ENCODE assay signal across 27 mouse cellular contexts in the genomic region with DNA sequence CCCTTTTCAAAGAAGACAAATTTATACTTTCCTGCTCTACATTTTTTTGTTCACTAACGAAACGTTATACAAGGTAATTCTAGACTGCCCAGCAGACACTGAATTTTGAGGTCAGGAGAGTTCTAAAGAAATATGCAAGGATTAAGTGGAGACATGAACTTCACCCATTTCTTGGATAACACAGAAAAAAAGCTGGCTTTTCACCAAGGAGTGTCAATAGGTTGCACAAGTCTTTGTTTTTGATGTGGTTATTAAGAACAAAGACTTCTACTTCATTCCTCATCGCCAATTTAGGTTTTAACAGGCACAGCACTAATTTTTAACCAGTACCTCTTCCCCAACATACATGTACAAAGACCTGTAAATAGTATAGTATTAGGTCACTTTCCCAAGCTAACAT. TPM values are rescaled to one million over a fixed set of nuclear protein-coding genes. Genes with fewer than 3 reads are reported as not detected.
DNase-seq lines count a peak whose midpoint lies in the region; ATAC-seq and TF ChIP-seq lines count a peak whose summit lies in the region.
"Had no signal": no experiment of that assay in that cellular context is flagged by ENCODE, and none has a peak within 500 bp of the region (broad histone marks: within the 10 kb centered on the region; RNA-seq: fewer than 3 reads in every experiment).

No protein-coding gene starts in this region.

- H3K4me1 ChIP-seq in hindbrain, embryonic 14.5 days (replicated peaks; ENCODE audit: control insufficient read depth, insufficient read depth, low read length), result peaks cover 24% of the 10 kb centered on the region
- peaks cover 16% of the 10 kb centered on the region for H3K4me1 ChIP-seq in hindbrain, embryonic 16.5 days (ENCODE audit: control insufficient read depth, insufficient read depth, low read depth, low read length)
- H3K4me1 ChIP-seq in lung, embryonic 14.5 days (ENCODE audit: insufficient read depth), result peaks cover 18% of the 10 kb centered on the region
- H3K4me1 ChIP-seq in lung, adult 2 months (ENCODE audit: control insufficient read depth, insufficient read depth, low read length), result peaks cover 17% of the 10 kb centered on the region
- H3K4me1 ChIP-seq in CH12.LX (ENCODE audit: control insufficient read depth in 1 of 2, insufficient read depth in 2 of 2), result peaks cover 2 to 32% of the 10 kb centered on the region in 2 experiments; a peak in 2 of 4 replicates
- H3K4me1 ChIP-seq in embryonic facial prominence, embryonic 10.5 days, result peaks cover 27% of the 10 kb centered on the region
- peaks cover 22% of the 10 kb centered on the region for H3K4me1 ChIP-seq in hindbrain, embryonic 12.5 days

- H3K9ac ChIP-seq in hindbrain, embryonic 14.5 days, result 0 out of 2 replicates have a peak overlapping the region, but pooled peaks have one; percentile 16
- no peak overlapping the region for H3K9ac ChIP-seq in hindbrain, embryonic 16.5 days (ENCODE audit: low read depth, low read length)
- peak overlapping the region; percentile 21; the same call in 1 of the 2 replicates for H3K9ac ChIP-seq in lung, embryonic 14.5 days
- H3K9ac ChIP-seq in CH12.LX (ENCODE audit: insufficient read depth, low read depth), result peak overlapping the region; percentile 48; the same call in 1 of the 2 replicates
- H3K9ac ChIP-seq in hindbrain, embryonic 12.5 days, result no peak overlapping the region
- H3K9ac ChIP-seq: embryonic facial prominence, embryonic 15.5 days; forebrain, embryonic 12.5 days; limb, embryonic 13.5 days; liver, embryonic 14.5 days; neural tube, embryonic 13.5 days had no signal

- peaks cover 76% of the 10 kb centered on the region for H3K79me2 ChIP-seq in CH12.LX (replicated peaks; ENCODE audit: control insufficient read depth, extremely low read depth, insufficient read depth, poor library complexity, severe bottlenecking)

- intact Hi-C loops in gastrocnemius, postnatal 14 days (cut with DNase I; ENCODE audit: low total_unique reads), result no loop called here

- no peak for ATAC-seq in hindbrain, embryonic 14.5 days (ENCODE audit: low FRiP score)
- ATAC-seq in hindbrain, embryonic 16.5 days, result no peak
- no peak for ATAC-seq in lung, embryonic 14.5 days (ENCODE audit: insufficient read depth)
- ATAC-seq in hindbrain, embryonic 12.5 days (ENCODE audit: low FRiP score), result no peak
- ATAC-seq: CD4-positive, CD25-positive, alpha-beta regulatory T cell, adult 4 months; intestine, embryonic 16.5 days had no signal

- in situ Hi-C loops in CH12.LX (cut with MboI; ENCODE audit: low pct_ligation_motif_present, low pct_unique_long_range_greater_than_20kb, low sequenced_read_pairs), result no loop called here

- TF ChIP-seq CTCF in lung, embryonic 14.5 days (IDR thresholded peaks at IDR 0.05; ENCODE audit: low read depth), result no peak
- no peak for TF ChIP-seq CTCF in lung, adult 2 months (IDR thresholded peaks at IDR 0.05; ENCODE audit: insufficient read depth, low read length)
- TF ChIP-seq CTCF in CH12.LX (conservative IDR thresholded peaks at IDR 0.05 in 1 of 2, IDR thresholded peaks at IDR 0.05 in 1 of 2; ENCODE audit: low read depth in 2 of 2, low read length in 2 of 2), result no peak

- TF ChIP-seq EP300 in CH12.LX (IDR thresholded peaks at IDR 0.05; ENCODE audit: low read length), result no peak

- no peak for TF ChIP-seq RAD21 in CH12.LX (IDR thresholded peaks at IDR 0.05; ENCODE audit: low read depth, low read length)

- H3K36me3 ChIP-seq in hindbrain, embryonic 14.5 days (replicated peaks; ENCODE audit: control insufficient read depth, insufficient read depth), result peaks cover 34% of the 10 kb centered on the region
- peaks cover under 1% of the 10 kb centered on the region for H3K36me3 ChIP-seq in hindbrain, embryonic 16.5 days (ENCODE audit: control insufficient read depth, insufficient read depth, low read length)
- H3K36me3 ChIP-seq in lung, embryonic 14.5 days (ENCODE audit: insufficient read depth), result peaks cover 37% of the 10 kb centered on the region
- peaks cover 12 to 38% of the 10 kb centered on the region in 2 experiments for H3K36me3 ChIP-seq in CH12.LX (replicated peaks in 1 of 2; ENCODE audit: control insufficient read depth in 1 of 2, insufficient read depth in 1 of 2, low read length in 1 of 2)
- H3K36me3 ChIP-seq in embryonic facial prominence, embryonic 10.5 days (replicated peaks), result peaks cover 45% of the 10 kb centered on the region
- peaks cover 27% of the 10 kb centered on the region for H3K36me3 ChIP-seq in hindbrain, embryonic 12.5 days

- H3K4me2 ChIP-seq in hindbrain, embryonic 14.5 days (replicated peaks), result no peak overlapping the region
- no peak overlapping the region for H3K4me2 ChIP-seq in hindbrain, embryonic 16.5 days (ENCODE audit: low read length)
- H3K4me2 ChIP-seq in lung, embryonic 14.5 days, result peak overlapping the region; percentile 21; the same call in 1 of the 2 replicates
- H3K4me2 ChIP-seq in CH12.LX (ENCODE audit: insufficient read depth, low read depth, poor library complexity, severe bottlenecking), result no peak overlapping the region
- no peak overlapping the region for H3K4me2 ChIP-seq in hindbrain, embryonic 12.5 days (replicated peaks)
- H3K4me2 ChIP-seq: heart, embryonic 11.5 days had no signal

- H3K27ac ChIP-seq in hindbrain, embryonic 14.5 days, result no peak overlapping the region
- H3K27ac ChIP-seq in hindbrain, embryonic 16.5 days (ENCODE audit: low read depth, low read length), result no peak overlapping the region
- H3K27ac ChIP-seq in lung, embryonic 14.5 days (ENCODE audit: low read depth), result no peak overlapping the region
- H3K27ac ChIP-seq in CH12.LX (ENCODE audit: insufficient read depth, low read depth), result no peak overlapping the region
- H3K27ac ChIP-seq in embryonic facial prominence, embryonic 10.5 days (replicated peaks), result no peak overlapping the region
- H3K27ac ChIP-seq in hindbrain, embryonic 12.5 days, result no peak overlapping the region
- H3K27ac ChIP-seq: embryonic facial prominence, embryonic 15.5 days; forebrain, embryonic 12.5 days; limb, embryonic 13.5 days; liver, embryonic 14.5 days; midbrain, embryonic 10.5 days; neural tube, embryonic 13.5 days had no signal

- 76% methylated on average over 3 of the region's 3 CpGs for WGBS in hindbrain, embryonic 14.5 days
- 66% methylated on average over 3 of the region's 3 CpGs for WGBS in hindbrain, embryonic 16.5 days
- WGBS in lung, embryonic 14.5 days, result 50% methylated on average over 3 of the region's 3 CpGs
- WGBS in lung, adult 2 months, result 17% methylated on average over 3 of the region's 3 CpGs
- WGBS in embryonic facial prominence, embryonic 10.5 days, result 75% methylated on average over 3 of the region's 3 CpGs
- 75% methylated on average over 3 of the region's 3 CpGs for WGBS in hindbrain, embryonic 12.5 days

- H3K27me3 ChIP-seq in hindbrain, embryonic 14.5 days (ENCODE audit: control insufficient read depth, insufficient read depth, low read length), result no peaks in the 10 kb centered on the region
- H3K27me3 ChIP-seq in hindbrain, embryonic 16.5 days (replicated peaks; ENCODE audit: control insufficient read depth, insufficient read depth, low read length), result no peaks in the 10 kb centered on the region
- no peaks in the 10 kb centered on the region for H3K27me3 ChIP-seq in lung, embryonic 14.5 days (ENCODE audit: insufficient read depth, low read length)
- H3K27me3 ChIP-seq in CH12.LX (replicated peaks), result no peaks in the 10 kb centered on the region
- no peaks in the 10 kb centered on the region for H3K27me3 ChIP-seq in embryonic facial prominence, embryonic 10.5 days (replicated peaks; ENCODE audit: low read depth, poor library complexity, severe bottlenecking)
- H3K27me3 ChIP-seq in hindbrain, embryonic 12.5 days, result no peaks in the 10 kb centered on the region
- H3K27me3 ChIP-seq: embryonic facial prominence, embryonic 15.5 days; forebrain, embryonic 12.5 days; limb, embryonic 13.5 days; neural tube, embryonic 13.5 days had no signal

- no peak for DNase-seq in hindbrain, embryonic 14.5 days (ENCODE audit: low spot score)
- DNase-seq in lung, embryonic 14.5 days, result no peak
- DNase-seq in lung, adult 2 months, result no peak
- no peak for DNase-seq in CH12.LX (ENCODE audit: extremely low read depth)
- DNase-seq in embryonic facial prominence, embryonic 10.5 days (ENCODE audit: low spot score), result no peak
- no peak for DNase-seq in gastrocnemius, postnatal 14 days
- DNase-seq: adrenal gland, postnatal 10 days; cerebellum, adult 11 months; cerebellum, adult 9-10 months; embryo, embryonic 11 days; gastrocnemius, postnatal 36 days; heart, adult 18-20 months; kidney, postnatal 14 days; right cerebral cortex, postnatal 4 days; thymus, adult 2 months; thymus, postnatal 36 days had no signal

- dilution Hi-C loops in CH12.LX (cut with MboI; ENCODE audit: extremely low pct_ligation_motif_present, extremely low pct_unique_long_range_greater_than_20kb, low sequenced_read_pairs), result no loop called here

- H3K9me3 ChIP-seq in hindbrain, embryonic 14.5 days (ENCODE audit: control insufficient read depth, low read length), result no peaks in the 10 kb centered on the region
- H3K9me3 ChIP-seq in hindbrain, embryonic 16.5 days (ENCODE audit: control insufficient read depth, low read length), result no peaks in the 10 kb centered on the region
- H3K9me3 ChIP-seq in lung, embryonic 14.5 days (ENCODE audit: low read depth, low read length), result no peaks in the 10 kb centered on the region
- no peaks in the 10 kb centered on the region for H3K9me3 ChIP-seq in CH12.LX (replicated peaks; ENCODE audit: low read length)
- no peaks in the 10 kb centered on the region for H3K9me3 ChIP-seq in embryonic facial prominence, embryonic 10.5 days
- H3K9me3 ChIP-seq in hindbrain, embryonic 12.5 days (replicated peaks), result no peaks in the 10 kb centered on the region
- H3K9me3 ChIP-seq: embryonic facial prominence, embryonic 15.5 days; forebrain, embryonic 12.5 days; limb, embryonic 13.5 days; midbrain, embryonic 10.5 days; neural tube, embryonic 13.5 days had no signal

- no peak for TF ChIP-seq POLR2A in lung, adult 2 months (IDR thresholded peaks at IDR 0.05; ENCODE audit: borderline replicate concordance, extremely low read depth, low read depth, low read length)
- no peak for TF ChIP-seq POLR2A in CH12.LX (IDR thresholded peaks at IDR 0.05; ENCODE audit: low read depth, low read length)

- no peak overlapping the region for H3K4me3 ChIP-seq in hindbrain, embryonic 14.5 days (replicated peaks; ENCODE audit: low read length)
- no peak overlapping the region for H3K4me3 ChIP-seq in hindbrain, embryonic 16.5 days (ENCODE audit: low read length)
- H3K4me3 ChIP-seq in lung, embryonic 14.5 days (ENCODE audit: low read depth, low read length), result no peak overlapping the region
- H3K4me3 ChIP-seq in lung, adult 2 months (replicated peaks; ENCODE audit: extremely low read depth, low read depth, low read length), result no peak overlapping the region
- no peak overlapping the region for H3K4me3 ChIP-seq in CH12.LX (replicated peaks in 1 of 3; ENCODE audit: low read depth in 2 of 3, low read length in 2 of 3, poor library complexity in 1 of 3)
- 0 out of 2 replicates have a peak overlapping the region, but pooled peaks have one; percentile 90 for H3K4me3 ChIP-seq in embryonic facial prominence, embryonic 10.5 days
- no peak overlapping the region for H3K4me3 ChIP-seq in hindbrain, embryonic 12.5 days
- H3K4me3 ChIP-seq: forebrain, embryonic 12.5 days had no signal

RNA-seq across cellular contexts. Expression of a gene that starts 1.7 kb away (rescaled TPM):
- polyA plus RNA-seq in hindbrain, embryonic 14.5 days (2014; fragmentation: Nextera tagmentation; extraction: Ambion mirVana), result 200 and 225 TPM in 2 replicates
- polyA plus RNA-seq in hindbrain, embryonic 16.5 days (2015; fragmentation: Nextera tagmentation; extraction: Ambion mirVana), result 207 TPM in 2 replicates
- 136 and 143 TPM in 2 replicates for polyA plus RNA-seq in lung, embryonic 14.5 days (2014; fragmentation: Nextera tagmentation; extraction: Ambion mirVana)
- polyA plus RNA-seq in lung, adult 2 months (2012; rRNA removed), result 34.7 and 47.4 TPM in 2 replicates
- total RNA-seq in CH12.LX (2012; rRNA removed), result 89.5 and 92.2 TPM in 2 replicates
- 126 and 133 TPM in 2 replicates for total RNA-seq in CH12.LX (2014; rRNA removed)
- 101 and 102 TPM in 2 replicates for polyA plus RNA-seq in CH12.LX (2012; ENCODE audit: insufficient read length, low read depth)
- 181 and 195 TPM in 2 replicates for polyA plus RNA-seq in embryonic facial prominence, embryonic 10.5 days (2016; fragmentation: Nextera tagmentation; extraction: Ambion mirVana)
- total RNA-seq in gastrocnemius, postnatal 14 days (2021), result 10 to 100 TPM; 46.8 to 56.9 TPM
- 187 and 198 TPM in 2 replicates for polyA plus RNA-seq in hindbrain, embryonic 12.5 days (2016; fragmentation: Nextera tagmentation; extraction: Ambion mirVana)

RNA-seq across cellular contexts. Expression of a gene that starts 2.7 kb away (rescaled TPM):
- polyA plus RNA-seq in hindbrain, embryonic 14.5 days (2014; fragmentation: Nextera tagmentation; extraction: Ambion mirVana), result 140 and 148 TPM in 2 replicates
- polyA plus RNA-seq in hindbrain, embryonic 16.5 days (2015; fragmentation: Nextera tagmentation; extraction: Ambion mirVana), result 105 and 122 TPM in 2 replicates
- 236 and 257 TPM in 2 replicates for polyA plus RNA-seq in lung, embryonic 14.5 days (2014; fragmentation: Nextera tagmentation; extraction: Ambion mirVana)
- polyA plus RNA-seq in lung, adult 2 months (2012; rRNA removed), result 91.9 and 95.2 TPM in 2 replicates
- 72.6 and 83.7 TPM in 2 replicates for total RNA-seq in CH12.LX (2012; rRNA removed)
- total RNA-seq in CH12.LX (2014; rRNA removed), result 48.5 and 49.0 TPM in 2 replicates
- 189 and 201 TPM in 2 replicates for polyA plus RNA-seq in CH12.LX (2012; ENCODE audit: insufficient read length, low read depth)
- 240 and 243 TPM in 2 replicates for polyA plus RNA-seq in embryonic facial prominence, embryonic 10.5 days (2016; fragmentation: Nextera tagmentation; extraction: Ambion mirVana)
- 10 to 100 TPM; 90.4 to 95.0 TPM for total RNA-seq in gastrocnemius, postnatal 14 days (2021)
- polyA plus RNA-seq in hindbrain, embryonic 12.5 days (2016; fragmentation: Nextera tagmentation; extraction: Ambion mirVana), result 201 and 227 TPM in 2 replicates

RNA-seq across cellular contexts. Expression of a gene that starts 22.8 kb away (rescaled TPM):
- 313 and 339 TPM in 2 replicates for polyA plus RNA-seq in hindbrain, embryonic 14.5 days (2014; fragmentation: Nextera tagmentation; extraction: Ambion mirVana)
- 343 and 357 TPM in 2 replicates for polyA plus RNA-seq in hindbrain, embryonic 16.5 days (2015; fragmentation: Nextera tagmentation; extraction: Ambion mirVana)
- 634 and 654 TPM in 2 replicates for polyA plus RNA-seq in lung, embryonic 14.5 days (2014; fragmentation: Nextera tagmentation; extraction: Ambion mirVana)
- 133 and 219 TPM in 2 replicates for polyA plus RNA-seq in lung, adult 2 months (2012; rRNA removed)
- total RNA-seq in CH12.LX (2012; rRNA removed) (309 and 364 TPM in 2 replicates), CH12.LX (2014; rRNA removed) (448 and 501 TPM in 2 replicates)
- 810 and 952 TPM in 2 replicates for polyA plus RNA-seq in CH12.LX (2012; ENCODE audit: insufficient read length, low read depth)
- 597 and 601 TPM in 2 replicates for polyA plus RNA-seq in embryonic facial prominence, embryonic 10.5 days (2016; fragmentation: Nextera tagmentation; extraction: Ambion mirVana)
- total RNA-seq in gastrocnemius, postnatal 14 days (2021), result 100 to 1,000 TPM; 346 to 601 TPM
- 510 and 525 TPM in 2 replicates for polyA plus RNA-seq in hindbrain, embryonic 12.5 days (2016; fragmentation: Nextera tagmentation; extraction: Ambion mirVana)

RNA-seq across cellular contexts. Expression of a gene that starts 51.1 kb away (rescaled TPM):
- polyA plus RNA-seq in hindbrain, embryonic 14.5 days (2014; fragmentation: Nextera tagmentation; extraction: Ambion mirVana), result 105 and 108 TPM in 2 replicates
- 114 TPM in 2 replicates for polyA plus RNA-seq in hindbrain, embryonic 16.5 days (2015; fragmentation: Nextera tagmentation; extraction: Ambion mirVana)
- 150 and 157 TPM in 2 replicates for polyA plus RNA-seq in lung, embryonic 14.5 days (2014; fragmentation: Nextera tagmentation; extraction: Ambion mirVana)
- polyA plus RNA-seq in lung, adult 2 months (2012; rRNA removed), result 30.3 and 42.8 TPM in 2 replicates
- 268 and 353 TPM in 2 replicates for total RNA-seq in CH12.LX (2012; rRNA removed)
- total RNA-seq in CH12.LX (2014; rRNA removed), result 294 and 302 TPM in 2 replicates
- polyA plus RNA-seq in CH12.LX (2012; ENCODE audit: insufficient read length, low read depth), result 304 and 319 TPM in 2 replicates
- polyA plus RNA-seq in embryonic facial prominence, embryonic 10.5 days (2016; fragmentation: Nextera tagmentation; extraction: Ambion mirVana), result 200 and 206 TPM in 2 replicates
- total RNA-seq in gastrocnemius, postnatal 14 days (2021), result 10 to 100 TPM; 45.2 to 50.2 TPM
- 137 and 141 TPM in 2 replicates for polyA plus RNA-seq in hindbrain, embryonic 12.5 days (2016; fragmentation: Nextera tagmentation; extraction: Ambion mirVana)

RNA-seq across cellular contexts. Expression of a gene that starts 54.2 kb away (rescaled TPM):
- 0.35 and 0.51 TPM in 2 replicates for polyA plus RNA-seq in hindbrain, embryonic 14.5 days (2014; fragmentation: Nextera tagmentation; extraction: Ambion mirVana)
- polyA plus RNA-seq in hindbrain, embryonic 16.5 days (2015; fragmentation: Nextera tagmentation; extraction: Ambion mirVana), result 0.26 and 0.30 TPM in 2 replicates
- 0.39 and 0.58 TPM in 2 replicates for polyA plus RNA-seq in lung, embryonic 14.5 days (2014; fragmentation: Nextera tagmentation; extraction: Ambion mirVana)
- 0.40 and 0.58 TPM in 2 replicates for polyA plus RNA-seq in lung, adult 2 months (2012; rRNA removed)
- 0.42 and 0.67 TPM in 2 replicates for total RNA-seq in CH12.LX (2012; rRNA removed)
- 0.43 and 0.63 TPM in 2 replicates for total RNA-seq in CH12.LX (2014; rRNA removed)
- 0.47 and 0.61 TPM in 2 replicates for polyA plus RNA-seq in CH12.LX (2012; ENCODE audit: insufficient read length, low read depth)
- polyA plus RNA-seq in embryonic facial prominence, embryonic 10.5 days (2016; fragmentation: Nextera tagmentation; extraction: Ambion mirVana), result 0.55 and 0.59 TPM in 2 replicates
- under 1 TPM; 0.04 to 0.08 TPM for total RNA-seq in gastrocnemius, postnatal 14 days (2021)
- 0.51 and 0.75 TPM in 2 replicates for polyA plus RNA-seq in hindbrain, embryonic 12.5 days (2016; fragmentation: Nextera tagmentation; extraction: Ambion mirVana)

Comparison
In these comparisons a context has a peak if more than half of its experiments do, and no peak if none do; other contexts are left out.
1. H3K9ac ChIP-seq: peak in hindbrain, embryonic 14.5 days (single experiment), lung, embryonic 14.5 days (single experiment) and CH12.LX (single experiment); none in hindbrain, embryonic 16.5 days (single experiment) and hindbrain, embryonic 12.5 days (single experiment).